Mouse (Mus musculus) neural tube, embryonic 13.5 days (tissue): ENCODE measurements at regions not wholly inside any gene's neighbourhood (a gene's known extent, or its start where the extent isn't known, plus 50 kb on each side); places are given as distances from the start of the nearest gene placed in this dataset.

Experiments used
- ATAC-seq: fragments of 200-750 bp; cut with Nextera tagmentation; 2 replicates; pipeline ENCODE4 v1.8.0; 2017; ENCODE audit warnings: low read depth, mild to moderate bottlenecking, moderate TSS enrichment, moderate library complexity
- H3K27ac ChIP-seq: fragments of 300-500 bp; sonication (generic); replicated peaks from 2 replicates; pipeline ENCODE4 v1.5.1; 2015; ENCODE audit warnings: moderate library complexity, mild to moderate bottlenecking, inconsistent platforms
- H3K27me3 ChIP-seq: fragments of 300-500 bp; sonication (generic); 2 replicates; pipeline ENCODE4 v1.6.1; 2015; ENCODE audit warnings: mild to moderate bottlenecking, inconsistent platforms
- H3K36me3 ChIP-seq: fragments of 300-500 bp; sonication (generic); 2 replicates; pipeline ENCODE4 v1.6.1; 2015; ENCODE audit warnings: mild to moderate bottlenecking, inconsistent platforms
- H3K4me1 ChIP-seq: fragments of 300-500 bp; sonication (generic); replicated peaks from 2 replicates; pipeline ENCODE4 v1.6.1; 2015; ENCODE audit warnings: inconsistent platforms
- H3K4me2 ChIP-seq: fragments of 300-500 bp; sonication (generic); 2 replicates; pipeline ENCODE4 v1.6.1; 2015; ENCODE audit warnings: inconsistent platforms, mild to moderate bottlenecking, moderate library complexity
- H3K4me3 ChIP-seq: fragments of 300-500 bp; sonication (generic); 2 replicates; pipeline ENCODE4 v1.5.1; 2015; ENCODE audit warnings: mild to moderate bottlenecking, inconsistent platforms
- H3K9ac ChIP-seq: fragments of 300-500 bp; sonication (generic); 2 replicates; pipeline ENCODE4 v1.6.1; 2015; ENCODE audit warnings: moderate library complexity, mild to moderate bottlenecking, inconsistent platforms
- H3K9me3 ChIP-seq: fragments of 300-500 bp; sonication (generic); 2 replicates; pipeline ENCODE4 v1.6.1; 2016; ENCODE audit warnings: inconsistent platforms
- WGBS: fragments of 180-500 bp; shearing (Covaris S2); methylation state at CpG from one replicate; pipeline ENCODE4 v1.1.7; 2015; 5-methylcytosine and 5-hydroxymethylcytosine counted together

DNA sequence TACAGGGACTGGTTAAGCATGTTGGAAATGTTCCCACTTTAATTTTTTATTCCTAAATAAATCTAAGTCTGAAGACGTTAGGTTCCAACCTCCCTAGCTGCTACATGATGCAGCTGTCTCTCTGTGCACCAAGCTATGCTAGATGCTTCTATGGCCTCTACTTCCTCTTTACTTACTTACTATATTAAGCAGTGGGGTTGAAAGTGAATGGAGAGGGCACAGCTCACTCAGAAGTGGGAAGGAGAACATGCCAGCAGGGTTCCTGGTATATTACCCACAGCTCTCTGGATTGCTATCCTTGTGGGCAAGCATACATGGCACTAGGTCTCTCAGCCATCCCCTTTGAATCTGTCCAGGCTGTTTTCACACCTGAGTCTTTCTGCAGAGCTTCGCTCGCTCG, 61.4 kb upstream of the Nabp1 start:
- H3K9me3 ChIP-seq = no peaks in the 10 kb centered on the region
- H3K27me3 ChIP-seq = no peaks in the 10 kb centered on the region
- H3K4me3 ChIP-seq = no peak overlapping the region
- no peaks in the 10 kb centered on the region for H3K36me3 ChIP-seq
- ATAC-seq = no peak
- no peak overlapping the region for H3K9ac ChIP-seq
- 84% methylated on average over 4 of the region's 4 CpGs for WGBS
- no peak overlapping the region for H3K4me2 ChIP-seq
- H3K4me1 ChIP-seq = no peaks in the 10 kb centered on the region
- no peak overlapping the region for H3K27ac ChIP-seq

DNA sequence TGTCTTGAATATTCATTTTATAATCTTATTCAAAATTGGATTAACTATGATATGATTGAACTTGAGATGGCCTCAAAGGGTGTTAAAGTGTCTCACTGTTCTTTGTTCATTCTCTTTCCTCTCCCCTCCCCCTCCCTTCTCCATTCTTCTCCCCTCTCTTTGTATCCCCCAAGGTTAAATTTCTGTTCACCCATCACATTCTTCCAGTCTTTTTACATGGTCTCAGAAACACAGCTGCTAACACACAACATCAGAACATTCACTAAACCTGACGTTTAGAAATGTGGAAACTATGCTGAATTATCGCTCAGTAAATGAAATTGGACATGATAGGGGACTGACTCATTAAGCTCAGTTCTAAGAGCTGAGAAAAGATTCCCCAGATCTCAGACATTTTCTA, 60.6 kb upstream of the Nabp1 start:
- no peak for ATAC-seq
- Histone ChIP-seq H3K4me1 (no peaks in the 10 kb centered on the region), H3K9ac (no peak overlapping the region), H3K4me2 (no peak overlapping the region), H3K9me3 (no peaks in the 10 kb centered on the region), H3K27me3 (no peaks in the 10 kb centered on the region), H3K4me3 (no peak overlapping the region), H3K27ac (no peak overlapping the region), H3K36me3 (no peaks in the 10 kb centered on the region)
- 67% methylated on average over 2 of the region's 2 CpGs for whole genome bisulfite sequencing

DNA sequence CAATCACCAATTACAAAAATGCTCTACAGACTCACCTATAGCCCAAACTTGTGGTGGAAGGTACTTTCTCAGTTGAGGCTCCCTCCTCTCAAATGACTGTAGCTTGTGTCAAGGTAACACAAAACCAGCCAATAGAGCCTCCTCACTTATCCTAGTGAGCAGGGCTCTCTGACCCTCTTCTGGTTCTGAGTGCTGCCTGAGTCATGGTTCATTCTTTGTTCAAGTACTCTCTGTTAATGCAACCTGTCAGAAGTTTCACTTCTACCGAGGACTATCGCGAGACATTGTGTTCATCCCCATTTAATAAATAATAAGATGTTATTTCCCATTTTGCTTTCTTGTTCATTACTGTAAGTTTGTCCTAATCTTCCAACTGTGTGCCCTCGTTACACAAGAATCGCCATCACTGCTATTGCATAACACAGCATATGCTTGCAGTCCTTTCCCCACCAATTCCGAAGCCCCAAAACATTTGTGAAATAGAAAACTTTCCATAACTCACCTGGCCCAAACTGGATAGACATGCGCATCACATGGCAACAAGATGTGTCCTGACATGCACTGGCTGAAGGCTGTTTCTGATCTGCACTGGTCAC, 59.6 kb upstream of the Nabp1 start:
- Histone ChIP-seq H3K4me2 (no peak overlapping the region), H3K27ac (no peak overlapping the region), H3K27me3 (no peaks in the 10 kb centered on the region), H3K4me3 (no peak overlapping the region), H3K9me3 (no peaks in the 10 kb centered on the region), H3K36me3 (no peaks in the 10 kb centered on the region), H3K9ac (no peak overlapping the region), H3K4me1 (no peaks in the 10 kb centered on the region)
- no peak for ATAC-seq
- WGBS = 89% methylated on average over 7 of the region's 7 CpGs

- H3K9ac ChIP-seq = no peak overlapping the region
- H3K27ac ChIP-seq = no peak overlapping the region
- no peaks in the 10 kb centered on the region for H3K27me3 ChIP-seq
- no peaks in the 10 kb centered on the region for H3K36me3 ChIP-seq
- no peak overlapping the region for H3K4me2 ChIP-seq
- no peaks in the 10 kb centered on the region for H3K9me3 ChIP-seq
- WGBS = 84% methylated on average over 1 of the region's 1 CpGs
- ATAC-seq = no peak
- H3K4me1 ChIP-seq = no peaks in the 10 kb centered on the region
- no peak overlapping the region for H3K4me3 ChIP-seq
Observed at GRCm38 (mm10) chr1:51536076-51536475, 57.9 kb upstream of the Nabp1 start.

DNA sequence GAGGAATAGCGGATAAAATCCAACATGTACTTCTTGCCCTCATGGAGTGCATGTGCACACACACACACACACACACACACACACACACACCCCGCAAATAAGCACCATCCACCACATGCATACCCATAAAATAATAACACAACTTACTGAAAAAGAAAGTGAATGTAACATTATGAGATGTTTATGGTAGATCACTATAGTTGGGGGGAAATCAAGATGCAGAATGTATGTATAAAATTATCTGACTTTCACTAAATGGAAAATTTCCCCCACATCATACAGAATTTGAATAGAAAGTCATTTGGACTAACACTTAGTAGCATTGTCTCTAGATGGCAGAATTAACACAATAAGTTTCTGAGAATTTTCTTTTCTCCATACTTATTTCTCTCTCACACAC, 57.2 kb upstream of the Nabp1 start:
- Histone ChIP-seq H3K4me2 (no peak overlapping the region), H3K9me3 (no peaks in the 10 kb centered on the region), H3K4me3 (no peak overlapping the region), H3K36me3 (no peaks in the 10 kb centered on the region), H3K9ac (no peak overlapping the region), H3K4me1 (no peaks in the 10 kb centered on the region), H3K27ac (no peak overlapping the region), H3K27me3 (no peaks in the 10 kb centered on the region)
- no peak for ATAC-seq
- WGBS = 95% methylated on average over 2 of the region's 2 CpGs

DNA sequence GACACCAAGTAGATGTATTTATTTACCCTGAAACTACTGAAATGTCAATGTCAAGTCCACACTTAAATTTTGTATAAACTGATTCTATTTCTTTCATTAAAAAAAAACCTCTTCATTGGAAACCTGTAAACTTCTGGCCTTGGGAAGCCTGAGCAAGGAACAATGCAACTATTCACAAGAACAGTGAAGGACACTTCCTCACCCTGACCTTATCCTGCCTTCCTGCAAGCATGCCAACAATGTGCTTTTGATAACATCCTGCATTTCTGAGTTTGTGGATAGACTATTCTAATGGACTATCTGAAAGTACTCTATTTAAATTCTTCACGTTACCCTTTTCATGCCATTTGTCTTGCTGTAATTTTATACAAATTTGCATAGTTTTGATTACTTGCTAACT, 53.1 kb upstream of the Nabp1 start:
- no peak overlapping the region for H3K9ac ChIP-seq
- no peaks in the 10 kb centered on the region for H3K27me3 ChIP-seq
- H3K4me3 ChIP-seq = no peak overlapping the region
- 52% methylated on average over 1 of the region's 1 CpGs for WGBS
- no peaks in the 10 kb centered on the region for H3K36me3 ChIP-seq
- ATAC-seq = no peak
- no peaks in the 10 kb centered on the region for H3K4me1 ChIP-seq
- H3K4me2 ChIP-seq = no peak overlapping the region
- H3K9me3 ChIP-seq = no peaks in the 10 kb centered on the region
- H3K27ac ChIP-seq = no peak overlapping the region

DNA sequence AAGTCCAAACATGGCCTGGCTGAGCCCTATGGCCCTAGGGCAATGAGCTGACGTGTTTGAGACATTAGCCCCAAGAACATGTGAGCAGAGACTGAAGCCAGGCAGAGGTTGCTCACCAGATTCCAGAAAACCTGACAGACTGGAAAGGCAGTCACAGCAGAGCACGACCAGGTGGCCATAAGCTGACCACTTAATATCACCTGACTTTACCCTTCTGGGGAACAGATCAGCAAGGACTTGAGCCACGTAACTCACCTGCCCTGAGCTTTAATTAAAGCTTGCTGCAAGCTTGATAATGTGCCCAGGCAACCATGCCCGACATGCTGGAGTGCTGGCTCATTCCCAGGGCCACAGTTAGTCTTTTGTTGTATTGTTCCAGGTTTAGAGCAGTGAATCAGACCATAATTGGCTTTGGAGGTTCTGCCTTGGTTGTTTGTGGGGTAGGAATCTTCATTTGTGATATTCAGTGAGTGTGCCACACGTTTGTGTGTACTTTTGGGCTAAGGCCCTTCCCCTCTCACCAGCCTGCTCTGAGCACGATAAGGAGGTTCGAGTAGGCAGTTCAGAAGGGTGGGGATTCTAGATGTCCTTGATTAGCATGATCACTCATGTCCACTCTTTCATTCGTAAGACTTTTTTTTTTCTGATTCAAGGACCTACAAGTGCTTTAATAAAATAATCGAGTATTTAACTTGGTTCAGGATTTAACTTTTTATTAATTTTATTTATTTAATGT, 52.1 kb upstream of the Nabp1 start:
- no peak overlapping the region for H3K4me2 ChIP-seq
- H3K9ac ChIP-seq = no peak overlapping the region
- WGBS = 75% methylated on average over 9 of the region's 9 CpGs
- H3K4me1 ChIP-seq = no peaks in the 10 kb centered on the region
- H3K27me3 ChIP-seq = no peaks in the 10 kb centered on the region
- no peak overlapping the region for H3K4me3 ChIP-seq
- no peak overlapping the region for H3K27ac ChIP-seq
- no peak for ATAC-seq
- H3K9me3 ChIP-seq = no peaks in the 10 kb centered on the region
- H3K36me3 ChIP-seq = no peaks in the 10 kb centered on the region

DNA sequence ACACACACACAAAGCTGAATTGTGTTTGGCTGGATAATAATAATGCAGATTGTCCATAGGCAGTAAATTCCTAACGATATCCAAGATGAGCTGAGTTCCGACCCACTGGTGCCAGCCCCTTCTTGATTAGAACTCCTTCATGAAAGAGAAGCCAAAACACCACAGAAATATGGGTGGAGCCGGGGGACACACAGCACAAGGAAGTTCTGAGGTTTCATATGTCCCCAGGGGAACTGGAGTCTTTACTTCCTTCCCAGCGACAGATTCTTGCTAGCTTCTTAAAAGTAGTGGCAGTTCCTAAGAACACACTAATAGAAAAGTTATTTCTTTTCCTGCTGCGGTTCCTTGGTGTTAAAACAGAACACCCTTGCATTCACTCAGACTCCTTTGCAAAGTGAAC, 51.4 kb upstream of the Nabp1 start:
- Histone ChIP-seq H3K27ac (no peak overlapping the region), H3K4me3 (no peak overlapping the region), H3K9ac (no peak overlapping the region), H3K4me2 (no peak overlapping the region), H3K27me3 (no peaks in the 10 kb centered on the region), H3K4me1 (no peaks in the 10 kb centered on the region), H3K36me3 (no peaks in the 10 kb centered on the region), H3K9me3 (no peaks in the 10 kb centered on the region)
- WGBS = 66% methylated on average over 5 of the region's 5 CpGs
- ATAC-seq = no peak

DNA sequence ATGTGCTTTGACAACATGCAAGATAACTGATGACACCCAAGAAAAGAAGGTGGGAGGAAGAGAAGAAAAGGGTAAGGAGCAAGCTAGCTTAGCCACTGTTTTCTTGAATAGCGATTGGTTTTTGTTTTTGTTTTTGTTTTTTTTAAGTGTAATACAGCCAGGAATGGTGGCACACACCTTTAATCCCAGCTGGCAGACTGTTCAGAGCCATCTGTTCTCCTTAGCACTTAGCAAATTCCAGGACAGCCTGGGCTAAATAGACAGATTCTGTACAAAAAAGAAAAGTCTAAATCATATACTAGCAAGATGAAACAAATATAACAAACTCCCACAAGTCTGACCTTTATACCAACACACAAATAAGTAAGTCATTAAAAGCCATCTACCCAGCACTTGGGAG, 50.4 kb upstream of the Nabp1 start:
- 86% methylated on average over 1 of the region's 1 CpGs for WGBS
- no peak for ATAC-seq
- H3K9me3 ChIP-seq = no peaks in the 10 kb centered on the region
- no peak overlapping the region for H3K4me3 ChIP-seq
- no peaks in the 10 kb centered on the region for H3K27me3 ChIP-seq
- no peak overlapping the region for H3K4me2 ChIP-seq
- H3K9ac ChIP-seq = no peak overlapping the region
- no peaks in the 10 kb centered on the region for H3K4me1 ChIP-seq
- no peaks in the 10 kb centered on the region for H3K36me3 ChIP-seq
- H3K27ac ChIP-seq = no peak overlapping the region
